Mouse (Mus musculus) erythroblast, embryonic 14.5 days (primary cell): ENCODE data around the gene Zfp618. TPM values are rescaled to one million over a fixed set of nuclear protein-coding genes. Genes with fewer than 3 reads are reported as not detected.
A peak's percentile ranks its signal among the peaks of the same experiment; 100 is the strongest.

Source experiments
- H3K27me3 ChIP-seq: 2 replicates; pipeline ENCODE4 v1.6.1; 2012; ENCODE audit warnings: inconsistent platforms; ENCODE audit not compliant: control insufficient read depth
- H3K36me3 ChIP-seq: 2 replicates; pipeline ENCODE4 v1.6.1; 2012; ENCODE audit warnings: mild to moderate bottlenecking, inconsistent platforms; ENCODE audit not compliant: control insufficient read depth
- H3K4me1 ChIP-seq: 2 replicates; pipeline ENCODE4 v1.6.1; 2012; ENCODE audit warnings: inconsistent platforms; ENCODE audit not compliant: control insufficient read depth
- H3K4me3 ChIP-seq: replicated peaks from 2 replicates; pipeline ENCODE3; 2012; ENCODE audit warnings: moderate library complexity, mild to moderate bottlenecking, inconsistent platforms
- H3K9me3 ChIP-seq: 2 replicates; pipeline ENCODE4 v1.6.1; 2012; ENCODE audit warnings: low read length, inconsistent platforms, mixed read lengths; ENCODE audit not compliant: control insufficient read depth
- GATA1 ChIP-seq: IDR thresholded peaks from 2 replicates; pipeline ENCODE4 v1.6.1; 2012; ENCODE audit warnings: low read length, inconsistent platforms, mixed read lengths
- TAL1 ChIP-seq: IDR thresholded peaks from 3 replicates; pipeline ENCODE4 v1.6.1; 2012; ENCODE audit warnings: low read length, inconsistent platforms, mixed read lengths
- polyA plus RNA-seq: library from polyadenylated mRNA; stranded (reverse); fragments of >175 nt; gene quantifications from 2 replicates; pipeline ENCODE4 v1.2.3, GENCODE M21; 2012

Zfp618 gene
- polyA plus RNA-seq, 1 experiment, result not detected

- Histone ChIP-seq H3K4me3 (no peak overlapping the region), H3K4me1 (no peaks in the 10 kb centered on the region), H3K36me3 (no peaks in the 10 kb centered on the region; the same call in 1 of the 2 replicates), H3K27me3 (no peaks in the 10 kb centered on the region), H3K9me3 (no peaks in the 10 kb centered on the region)
- TF ChIP-seq GATA1 (no peak), TAL1 (no peak)
Observed at GRCm38 (mm10) chr4:63170061-63170460, 204.7 kb downstream of the Zfp618 start.

DNA sequence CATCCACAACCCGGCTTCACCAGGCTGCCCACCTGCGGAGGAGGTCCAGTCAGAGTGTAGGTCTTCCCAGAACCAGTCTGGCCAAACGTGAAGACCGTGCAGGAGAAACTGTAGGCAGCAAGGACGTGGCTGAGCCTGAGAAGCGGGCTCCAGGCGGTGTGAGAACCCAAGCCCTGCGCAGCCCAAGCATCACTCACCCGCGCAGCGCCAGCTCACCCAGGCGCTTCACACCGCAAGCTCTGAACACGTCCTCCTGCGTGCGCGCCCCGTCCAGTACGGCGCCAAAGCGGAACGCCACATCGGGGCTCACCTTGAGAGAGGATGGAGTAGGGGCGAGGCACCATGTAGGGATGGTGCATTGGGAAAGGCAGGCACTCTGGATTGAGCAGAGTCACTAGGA lies 205.7 kb downstream of the Zfp618 start:
- TF ChIP-seq GATA1 (no peak), TAL1 (no peak)
- Histone ChIP-seq H3K9me3 (no peaks in the 10 kb centered on the region), H3K27me3 (no peaks in the 10 kb centered on the region), H3K4me3 (peak overlapping the region; percentile 45), H3K4me1 (no peaks in the 10 kb centered on the region), H3K36me3 (no peaks in the 10 kb centered on the region; the same call in 1 of the 2 replicates)

- no peaks in the 10 kb centered on the region; the same call in 1 of the 2 replicates for H3K36me3 ChIP-seq
- no peaks in the 10 kb centered on the region for H3K27me3 ChIP-seq
- no peaks in the 10 kb centered on the region for H3K4me1 ChIP-seq
- H3K9me3 ChIP-seq, result no peaks in the 10 kb centered on the region
- H3K4me3 ChIP-seq, result peak within 1 kb of the TSS; percentile 45
- TF ChIP-seq GATA1, result no peak
- no peak for TF ChIP-seq TAL1
Observed at GRCm38 (mm10) chr4:63171969-63172685, 206.8 kb downstream of the Zfp618 start, which contains the start of gene Kif12. Gene Kif12, minus strand, starts transcription at chr4:63172131.

DNA sequence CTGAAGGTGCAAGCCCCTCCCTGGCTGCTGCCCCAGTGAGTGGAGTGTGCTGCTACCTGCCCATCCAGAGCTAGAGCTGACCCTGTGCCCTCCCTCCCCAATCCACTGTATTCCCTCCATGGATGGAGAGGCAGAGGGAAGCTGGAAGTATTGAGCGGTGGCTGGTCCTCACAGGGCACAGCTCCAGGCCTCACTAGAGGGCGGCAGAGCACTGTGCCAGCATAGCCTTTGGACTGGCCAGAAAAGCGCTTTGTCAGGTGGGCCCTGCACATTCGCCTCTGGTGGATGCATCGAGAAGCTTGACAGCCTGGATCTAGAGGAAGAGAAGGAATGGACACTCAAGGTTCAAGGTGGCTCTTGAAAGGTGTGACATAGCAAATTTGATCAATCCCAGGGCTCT lies 216.2 kb downstream of the Zfp618 start:
- Histone ChIP-seq H3K4me1 (no peaks in the 10 kb centered on the region), H3K27me3 (no peaks in the 10 kb centered on the region), H3K36me3 (no peaks in the 10 kb centered on the region), H3K9me3 (no peaks in the 10 kb centered on the region), H3K4me3 (no peak overlapping the region)
- TF ChIP-seq TAL1 (no peak), GATA1 (no peak)

GRCm38 (mm10) chr4:63186281-63186870 lies 221.0 kb downstream of the Zfp618 start:
- TF ChIP-seq TAL1 (no peak), GATA1 (no peak)
- H3K27me3 ChIP-seq, result no peaks in the 10 kb centered on the region
- H3K9me3 ChIP-seq, result no peaks in the 10 kb centered on the region
- H3K4me3 ChIP-seq, result no peak overlapping the region
- no peaks in the 10 kb centered on the region for H3K36me3 ChIP-seq
- no peaks in the 10 kb centered on the region for H3K4me1 ChIP-seq

Other genes starting within 250 kb of the Zfp618 start
- 0.25 and 0.71 TPM in 2 replicates for gene Ambp, start 189.2 kb downstream of the Zfp618 start, polyA plus RNA-seq
- gene Kif12, start 206.6 kb downstream of the Zfp618 start, polyA plus RNA-seq, result 0.03 TPM in 1 of 2 replicates, not detected in the other
- 0.01 TPM in 1 of 2 replicates, not detected in the other for gene Col27a1, start 248.4 kb downstream of the Zfp618 start, polyA plus RNA-seq